Mouse (Mus musculus): ENCODE results near the gene Gm11032. TPM values are rescaled to one million over a fixed set of nuclear protein-coding genes. Genes with fewer than 3 reads are reported as not detected.

The Gm11032 gene
- polyA plus RNA-seq (2015; fragmentation: Nextera tagmentation; extraction: Ambion mirVana) = not detected in 2 replicates

GRCm38 (mm10) chr11:4620017-4620485 lies at the start of gene Gm11032:
Gene Gm11032, plus strand, starts transcription at chr11:4620067.

GRCm38 (mm10) chr11:4594608-4595500 lies 25.0 kb upstream of the Gm11032 start, which contains the start of gene Mtmr3:
Gene Mtmr3, minus strand, starts transcription at chr11:4594863.

GRCm38 (mm10) chr11:4637534-4638234 lies 17.8 kb downstream of the Gm11032 start, which contains the start of gene Ascc2:
Gene Ascc2, plus strand, starts transcription at chr11:4637747.

Other genes with a start within 250 kb of the Gm11032 start
- 0.56 and 1.0 TPM in 2 replicates for gene Hormad2, start 179.0 kb upstream of the Gm11032 start, polyA plus RNA-seq (2015; fragmentation: Nextera tagmentation; extraction: Ambion mirVana)
- 22.7 and 25.1 TPM in 2 replicates for gene Mtmr3, start 25.2 kb upstream of the Gm11032 start, polyA plus RNA-seq (2015; fragmentation: Nextera tagmentation; extraction: Ambion mirVana)
- 14.8 and 15.3 TPM in 2 replicates for gene Ascc2, start 17.7 kb downstream of the Gm11032 start, polyA plus RNA-seq (2015; fragmentation: Nextera tagmentation; extraction: Ambion mirVana)
- 724 and 780 TPM in 2 replicates for gene Uqcr10, start 84.3 kb downstream of the Gm11032 start, polyA plus RNA-seq (2015; fragmentation: Nextera tagmentation; extraction: Ambion mirVana)
- gene Zmat5, start 84.6 kb downstream of the Gm11032 start, polyA plus RNA-seq (2015; fragmentation: Nextera tagmentation; extraction: Ambion mirVana) = 36.0 and 36.5 TPM in 2 replicates
- gene Cabp7, start 126.7 kb downstream of the Gm11032 start, polyA plus RNA-seq (2015; fragmentation: Nextera tagmentation; extraction: Ambion mirVana) = 0.06 TPM in 1 of 2 replicates, not detected in the other
- gene Nf2, start 229.5 kb downstream of the Gm11032 start, polyA plus RNA-seq (2015; fragmentation: Nextera tagmentation; extraction: Ambion mirVana) = 13.8 and 14.0 TPM in 2 replicates